Mouse (Mus musculus): ENCODE data around the gene Capn13. TPM values are rescaled to one million over a fixed set of nuclear protein-coding genes. Genes with fewer than 3 reads are reported as not detected.

Capn13 gene
- total and polyA plus RNA-seq, 3 experiments, result not detected

DNA sequence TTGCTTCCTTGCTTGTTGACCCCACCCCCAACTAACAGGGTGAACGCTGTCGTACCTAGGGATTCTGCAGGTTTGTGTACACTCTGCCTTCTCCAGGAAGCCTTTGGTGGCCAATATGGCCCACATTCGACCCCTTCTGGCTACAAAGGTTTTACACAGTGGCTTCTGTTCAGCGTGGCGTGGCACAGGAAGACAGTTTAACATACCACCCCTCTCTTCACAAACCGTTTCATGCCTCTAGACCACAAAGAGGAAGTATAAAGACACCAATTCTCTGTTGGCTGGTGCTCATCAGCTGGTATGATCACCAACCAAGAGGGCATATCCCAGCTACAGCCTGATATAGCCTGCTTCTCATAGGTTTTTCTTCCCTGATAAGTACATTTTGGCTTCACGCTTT is 126.9 kb downstream of the Capn13 start (continued):
- TF ChIP-seq HCFC1 (IDR thresholded peaks at IDR 0.05; ENCODE audit: low read depth, low read length) (no peak), SMC3 (IDR thresholded peaks at IDR 0.05; ENCODE audit: low read depth, low read length) (0 out of 2 replicates have a peak, but pooled peaks have one; percentile 7), TBP (IDR thresholded peaks at IDR 0.05; ENCODE audit: low read depth, low read length) (0 out of 2 replicates have a peak, but pooled peaks have one; percentile 18)

- no peak for DNase-seq (ENCODE audit: low read depth, low spot score)
- no peak overlapping the region for H3K4me3 ChIP-seq (ENCODE audit: control insufficient read depth in 1 of 2, insufficient read depth in 1 of 2, low read depth in 2 of 2, low read length in 2 of 2)
- no peak for TF ChIP-seq ZMIZ1 (IDR thresholded peaks at IDR 0.05; ENCODE audit: low read depth, low read length)
- TF ChIP-seq UBTF (IDR thresholded peaks at IDR 0.05; ENCODE audit: borderline replicate concordance, insufficient read depth, low read depth, low read length), result no peak
- no peak for TF ChIP-seq NRF1 (IDR thresholded peaks at IDR 0.05; ENCODE audit: insufficient read depth, low read depth, low read length, poor library complexity, severe bottlenecking)
- no peak for TF ChIP-seq ELF1 (IDR thresholded peaks at IDR 0.05; ENCODE audit: low read depth, low read length)
- TF ChIP-seq SIN3A (IDR thresholded peaks at IDR 0.05; ENCODE audit: low read length), result no peak
- TF ChIP-seq HCFC1 (IDR thresholded peaks at IDR 0.05; ENCODE audit: low read depth, low read length), result no peak
- TF ChIP-seq CHD1 (IDR thresholded peaks at IDR 0.05; ENCODE audit: low read depth, low read length), result no peak
- TF ChIP-seq E2F4 (IDR thresholded peaks at IDR 0.05; ENCODE audit: borderline replicate concordance, low read depth, low read length), result no peak
- TF ChIP-seq ZNF384 (IDR thresholded peaks at IDR 0.05; ENCODE audit: low read depth, low read length), result no peak
- TF ChIP-seq MAX (IDR thresholded peaks at IDR 0.05; ENCODE audit: low read length), result no peak
- TF ChIP-seq MEF2A (IDR thresholded peaks at IDR 0.05; ENCODE audit: extremely low read depth, insufficient replicate concordance, low read depth, low read length, poor library complexity, severe bottlenecking), result no peak
- no peak overlapping the region for H3K27ac ChIP-seq (ENCODE audit: control insufficient read depth, low read depth, low read length)
- H3K9me3 ChIP-seq (replicated peaks; ENCODE audit: insufficient read depth, low read length), result no peaks in the 10 kb centered on the region
- peaks cover 0 to 10% of the 10 kb centered on the region in 2 experiments; a peak in 2 of 4 replicates for H3K36me3 ChIP-seq (ENCODE audit: control insufficient read depth in 1 of 2, insufficient read depth in 2 of 2, low read length in 2 of 2)
- no peaks in the 10 kb centered on the region for H3K79me2 ChIP-seq (ENCODE audit: control insufficient read depth, insufficient read depth, low read length, poor library complexity)
- no peak overlapping the region for H3K9ac ChIP-seq (ENCODE audit: control insufficient read depth, low read depth, low read length, poor library complexity, severe bottlenecking)
- peaks cover 7 to 19% of the 10 kb centered on the region in 2 experiments for H3K4me1 ChIP-seq (ENCODE audit: control insufficient read depth in 1 of 2, insufficient read depth in 2 of 2, low read length in 2 of 2)
- no peaks in the 10 kb centered on the region for H3K27me3 ChIP-seq (ENCODE audit: control insufficient read depth in 1 of 2, insufficient read depth in 2 of 2, low read length in 2 of 2)
Observed at GRCm38 (mm10) chr17:73271797-73272600, 128.7 kb downstream of the Capn13 start.

DNA sequence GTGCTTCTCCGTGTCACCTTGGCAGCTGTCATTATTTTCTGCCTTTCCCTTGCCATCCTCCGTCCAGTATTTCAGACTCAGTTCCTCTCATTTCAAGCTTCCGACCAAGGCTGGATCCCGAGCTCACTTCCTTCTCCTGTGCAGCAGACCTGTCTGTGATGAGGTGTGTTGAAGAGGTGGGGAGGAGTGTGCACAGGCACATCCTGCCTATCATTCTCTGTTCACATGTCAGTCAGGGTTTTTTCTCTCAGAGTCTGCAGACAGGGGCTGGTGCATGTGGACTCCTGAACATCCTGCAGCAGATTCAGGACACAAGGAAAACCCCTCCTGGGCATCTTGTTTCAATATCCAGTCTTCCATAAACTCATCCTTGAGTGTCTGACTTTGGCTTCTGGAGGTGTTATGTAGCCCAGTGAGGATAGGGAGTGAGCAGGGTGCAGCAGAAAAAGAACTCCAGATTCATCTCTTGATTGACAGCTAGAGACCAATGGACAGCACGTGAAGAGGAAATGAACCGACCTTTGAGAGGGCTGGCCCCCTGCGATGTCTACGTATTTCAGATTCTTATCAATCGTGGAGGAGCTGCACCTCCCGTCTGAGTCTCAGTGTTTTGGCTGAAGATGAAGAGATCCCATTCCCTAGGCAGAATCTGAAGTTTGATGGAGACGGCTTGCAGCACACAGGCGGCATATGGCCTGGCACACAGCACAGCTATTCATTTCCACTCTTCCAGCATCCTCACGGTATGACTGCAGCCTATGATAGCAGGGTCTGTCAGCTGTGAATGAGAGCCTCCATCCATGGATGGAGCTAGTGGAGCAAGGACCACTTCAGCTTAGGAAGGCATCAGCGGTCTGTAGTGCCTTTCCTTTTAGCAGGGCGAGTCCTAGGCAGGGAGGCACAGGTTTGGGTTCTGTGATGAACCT is 129.5 kb downstream of the Capn13 start:
- H3K79me2 ChIP-seq (ENCODE audit: control insufficient read depth, insufficient read depth, low read length, poor library complexity), result no peaks in the 10 kb centered on the region
- peaks cover 0 to 12% of the 10 kb centered on the region in 2 experiments; a peak in 2 of 4 replicates for H3K36me3 ChIP-seq (ENCODE audit: control insufficient read depth in 1 of 2, insufficient read depth in 2 of 2, low read length in 2 of 2)
- no peaks in the 10 kb centered on the region for H3K9me3 ChIP-seq (replicated peaks; ENCODE audit: insufficient read depth, low read length)
- H3K9ac ChIP-seq (ENCODE audit: control insufficient read depth, low read depth, low read length, poor library complexity, severe bottlenecking), result no peak overlapping the region
- H3K27ac ChIP-seq (ENCODE audit: control insufficient read depth, low read depth, low read length), result no peak overlapping the region
- H3K27me3 ChIP-seq (ENCODE audit: control insufficient read depth in 1 of 2, insufficient read depth in 2 of 2, low read length in 2 of 2), result no peaks in the 10 kb centered on the region
- no peak overlapping the region for H3K4me3 ChIP-seq (ENCODE audit: control insufficient read depth in 1 of 2, insufficient read depth in 1 of 2, low read depth in 2 of 2, low read length in 2 of 2)
- H3K4me1 ChIP-seq (ENCODE audit: control insufficient read depth in 1 of 2, insufficient read depth in 2 of 2, low read length in 2 of 2), result peaks cover 7 to 22% of the 10 kb centered on the region in 2 experiments
- no peak for DNase-seq (ENCODE audit: low read depth, low spot score)
- TF ChIP-seq ELF1 (IDR thresholded peaks at IDR 0.05; ENCODE audit: low read depth, low read length), result no peak
- no peak for TF ChIP-seq NRF1 (IDR thresholded peaks at IDR 0.05; ENCODE audit: insufficient read depth, low read depth, low read length, poor library complexity, severe bottlenecking)
- TF ChIP-seq TCF12 (IDR thresholded peaks at IDR 0.05; ENCODE audit: low read depth, low read length), result no peak
- TF ChIP-seq E2F4 (IDR thresholded peaks at IDR 0.05; ENCODE audit: borderline replicate concordance, low read depth, low read length), result no peak
- no peak for TF ChIP-seq MAX (IDR thresholded peaks at IDR 0.05; ENCODE audit: low read length)
- TF ChIP-seq TBP (IDR thresholded peaks at IDR 0.05; ENCODE audit: low read depth, low read length), result no peak
- TF ChIP-seq ZKSCAN1 (IDR thresholded peaks at IDR 0.05; ENCODE audit: low read depth, low read length), result no peak
- TF ChIP-seq RAD21 (IDR thresholded peaks at IDR 0.05; ENCODE audit: low read depth, low read length), result no peak
- TF ChIP-seq NELFE (IDR thresholded peaks at IDR 0.05; ENCODE audit: low read depth, low read length), result no peak
- TF ChIP-seq MAZ (IDR thresholded peaks at IDR 0.05; ENCODE audit: low read depth, low read length), result no peak
- TF ChIP-seq TAL1 (IDR thresholded peaks at IDR 0.05; ENCODE audit: low read length), result no peak
- no peak for TF ChIP-seq CHD1 (IDR thresholded peaks at IDR 0.05; ENCODE audit: low read depth, low read length)
- TF ChIP-seq JUND (IDR thresholded peaks at IDR 0.05; ENCODE audit: low read depth, low read length), result no peak
- no peak for TF ChIP-seq CTCF (IDR thresholded peaks at IDR 0.05 in 2 of 3, conservative IDR thresholded peaks at IDR 0.05 in 1 of 3; ENCODE audit: control insufficient read depth in 1 of 3, insufficient read depth in 1 of 3, low read depth in 2 of 3, low read length in 3 of 3, poor library complexity in 1 of 3, severe bottlenecking in 1 of 3)
- no peak for TF ChIP-seq ETS1 (IDR thresholded peaks at IDR 0.05; ENCODE audit: low read depth, low read length)
- no peak for TF ChIP-seq GABPA (IDR thresholded peaks at IDR 0.05; ENCODE audit: low read depth, low read length)
- no peak for TF ChIP-seq CHD2 (IDR thresholded peaks at IDR 0.05; ENCODE audit: low read length)

Measured in MEL (cell line).